Mouse (Mus musculus) midbrain, embryonic 10.5 days (tissue): ENCODE results near the gene Gpr4. TPM values are rescaled to one million over a fixed set of nuclear protein-coding genes. Genes with fewer than 3 reads are reported as not detected.

ENCODE experiments used
- DNase-seq: peaks from one replicate; pipeline ENCODE4 v3.0.0-alpha.2; 2017; ENCODE audit warnings: low spot score
- H3K27ac ChIP-seq: fragments of 300-500 bp; sonication (generic); replicated peaks from 2 replicates; pipeline ENCODE4 v1.5.1; 2016; ENCODE audit warnings: mild to moderate bottlenecking
- H3K27me3 ChIP-seq: fragments of 300-500 bp; sonication (generic); 2 replicates; pipeline ENCODE4 v1.6.1; 2016; ENCODE audit warnings: low read depth, mild to moderate bottlenecking; ENCODE audit not compliant: poor library complexity, severe bottlenecking
- H3K36me3 ChIP-seq: fragments of 300-500 bp; sonication (generic); 2 replicates; pipeline ENCODE4 v1.6.1; 2016; ENCODE audit warnings: mild to moderate bottlenecking, moderate library complexity
- H3K4me1 ChIP-seq: fragments of 300-500 bp; sonication (generic); 2 replicates; pipeline ENCODE4 v1.6.1; 2016
- H3K4me3 ChIP-seq: fragments of 300-500 bp; sonication (generic); 2 replicates; pipeline ENCODE4 v1.5.1; 2016; ENCODE audit warnings: mild to moderate bottlenecking, moderate library complexity
- H3K9me3 ChIP-seq: fragments of 300-500 bp; sonication (generic); replicated peaks from 2 replicates; pipeline ENCODE4 v1.6.1; 2016; ENCODE audit warnings: mild to moderate bottlenecking
- WGBS: fragments of 180-500 bp; shearing (Covaris S2); methylation state at CpG from one replicate; pipeline ENCODE4 v1.1.7; 2016; 5-methylcytosine and 5-hydroxymethylcytosine counted together
- polyA plus RNA-seq: library from polyadenylated mRNA; unstranded; fragments of >200 nt; fragmentation: Nextera tagmentation; extraction: Ambion mirVana; gene quantifications from 2 replicates; pipeline ENCODE4 v1.2.1, GENCODE M21; 2016

Gene Gpr4
- polyA plus RNA-seq = 2.4 and 2.6 TPM in 2 replicates

DNA sequence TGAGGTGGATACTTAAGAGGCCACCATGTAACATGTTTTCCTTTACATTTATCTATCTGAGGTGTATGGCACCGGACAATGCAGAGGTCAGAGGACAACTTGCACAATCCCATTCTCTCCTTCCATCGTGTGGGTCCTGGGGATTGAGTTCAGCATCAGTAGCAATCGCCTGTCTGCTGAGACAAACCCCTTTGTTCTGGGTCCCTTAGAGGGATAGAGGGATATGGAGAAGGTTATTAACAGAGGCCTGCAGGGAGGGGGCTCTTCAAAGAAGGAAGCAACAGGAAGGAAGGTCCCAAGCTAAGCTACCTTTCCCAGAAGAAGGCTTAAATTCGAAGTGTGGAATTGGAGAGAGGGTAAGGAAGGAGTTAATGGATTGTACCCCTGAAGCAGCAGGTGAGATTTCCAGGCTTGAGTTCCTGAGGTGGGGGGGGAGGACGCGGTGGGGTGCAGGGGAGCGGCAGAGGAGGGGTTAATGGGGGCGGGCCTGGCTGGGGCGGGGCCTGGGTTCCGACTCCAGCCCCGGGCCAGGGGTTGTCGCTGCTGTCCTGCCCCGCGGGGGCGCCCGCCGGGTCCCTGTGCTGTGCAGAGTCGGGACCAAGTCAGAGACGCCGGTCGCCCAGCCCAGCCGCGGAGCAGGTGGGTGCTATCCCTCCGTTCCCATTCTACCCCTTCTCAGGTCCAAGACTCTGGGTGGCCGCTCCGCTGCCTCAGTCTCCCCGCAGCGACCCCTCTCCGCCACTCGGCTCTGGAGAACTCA lies at the start of gene Gpr4:
Gene Gpr4, plus strand, starts transcription at position 543 of the 760 bp plus-strand sequence.
- WGBS = 2% methylated on average over 29 of the region's 30 CpGs
- peaks cover 29% of the 10 kb centered on the region for H3K4me1 ChIP-seq
- peak within 1 kb of the TSS; percentile 50 for H3K27ac ChIP-seq
- 0 out of 2 replicates have a peak, but pooled peaks cover 5% of the 10 kb centered on the region for H3K9me3 ChIP-seq
- DNase-seq = peak; percentile 64
- H3K36me3 ChIP-seq = no peaks in the 10 kb centered on the region
- H3K27me3 ChIP-seq = peaks cover 21% of the 10 kb centered on the region
- H3K4me3 ChIP-seq = peak within 1 kb of the TSS; percentile 58

DNA sequence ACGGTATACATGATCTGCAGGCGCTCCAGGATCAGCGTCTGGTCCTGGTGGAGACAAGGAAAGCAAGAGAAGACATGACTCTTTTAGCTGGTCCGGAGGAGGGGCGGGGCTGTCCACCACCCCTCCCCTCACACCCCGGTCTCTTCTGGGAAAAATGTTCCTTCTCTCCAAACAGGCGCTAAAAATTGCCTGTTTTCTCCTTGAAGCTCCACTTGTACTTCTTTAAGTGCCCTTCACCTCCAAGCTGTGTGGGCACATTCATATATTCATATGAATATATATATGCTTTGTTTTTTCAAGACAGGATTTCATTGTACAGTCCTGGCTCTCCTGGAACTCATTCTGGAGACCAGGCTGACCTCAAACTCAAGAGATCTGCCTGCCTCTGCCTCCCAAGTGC lies 49.4 kb upstream of the Gpr4 start:
- DNase-seq = no peak
- H3K27ac ChIP-seq = no peak overlapping the region
- H3K9me3 ChIP-seq = peaks cover 4% of the 10 kb centered on the region; the same call in 1 of the 2 replicates
- H3K4me3 ChIP-seq = no peak overlapping the region
- WGBS = 89% methylated on average over 7 of the region's 7 CpGs
- peaks cover 48% of the 10 kb centered on the region for H3K4me1 ChIP-seq
- no peaks in the 10 kb centered on the region for H3K36me3 ChIP-seq
- H3K27me3 ChIP-seq = peaks cover 89% of the 10 kb centered on the region

DNA sequence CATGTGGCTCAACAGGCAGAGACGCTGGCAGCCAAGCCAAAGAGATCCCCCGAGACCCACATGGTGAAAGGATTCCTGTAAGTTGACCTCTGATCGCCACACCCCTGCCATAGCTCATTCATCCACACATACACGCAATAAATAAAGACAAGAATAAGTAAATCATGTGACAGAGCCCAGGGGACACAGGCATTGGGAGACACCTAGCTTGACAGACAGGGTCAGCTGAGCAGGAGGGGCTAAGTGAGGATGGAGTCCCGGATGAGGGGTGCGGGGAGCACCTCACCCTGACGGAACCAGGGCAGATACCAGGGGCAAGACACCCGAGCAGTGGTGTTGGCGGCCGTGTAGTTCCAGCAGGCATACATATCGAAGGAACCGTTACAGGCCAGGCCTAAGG lies 48.6 kb upstream of the Gpr4 start:
- H3K36me3 ChIP-seq = no peaks in the 10 kb centered on the region
- no peak for DNase-seq
- H3K27ac ChIP-seq = no peak overlapping the region
- no peak overlapping the region for H3K4me3 ChIP-seq
- peaks cover 45% of the 10 kb centered on the region for H3K4me1 ChIP-seq
- WGBS = 30% methylated on average over 12 of the region's 12 CpGs
- H3K27me3 ChIP-seq = peaks cover 89% of the 10 kb centered on the region
- H3K9me3 ChIP-seq = peaks cover 4% of the 10 kb centered on the region; the same call in 1 of the 2 replicates

DNA sequence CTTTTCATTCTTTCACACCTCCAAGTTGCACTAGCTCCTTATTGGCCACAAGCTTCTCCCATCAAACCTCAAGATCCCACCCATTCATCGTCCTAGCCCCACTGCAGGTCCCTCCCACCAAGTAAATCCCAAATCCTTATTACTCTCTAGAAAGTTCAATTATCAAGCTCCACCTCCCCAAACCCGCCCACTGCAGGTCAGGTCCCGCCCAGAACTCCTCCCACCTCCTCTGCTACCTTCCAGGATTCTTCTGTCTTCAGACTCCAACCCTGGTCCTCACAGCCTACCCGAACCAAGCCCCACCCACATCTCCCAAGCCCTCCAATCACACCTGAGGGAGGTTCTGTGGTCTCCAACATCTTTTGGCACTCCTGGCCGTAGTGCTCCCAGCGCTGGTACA lies 48.1 kb upstream of the Gpr4 start:
- peak; percentile 29 for DNase-seq
- Histone ChIP-seq H3K27me3 (peaks cover 84% of the 10 kb centered on the region), H3K4me3 (peak overlapping the region; percentile 31)

DNA sequence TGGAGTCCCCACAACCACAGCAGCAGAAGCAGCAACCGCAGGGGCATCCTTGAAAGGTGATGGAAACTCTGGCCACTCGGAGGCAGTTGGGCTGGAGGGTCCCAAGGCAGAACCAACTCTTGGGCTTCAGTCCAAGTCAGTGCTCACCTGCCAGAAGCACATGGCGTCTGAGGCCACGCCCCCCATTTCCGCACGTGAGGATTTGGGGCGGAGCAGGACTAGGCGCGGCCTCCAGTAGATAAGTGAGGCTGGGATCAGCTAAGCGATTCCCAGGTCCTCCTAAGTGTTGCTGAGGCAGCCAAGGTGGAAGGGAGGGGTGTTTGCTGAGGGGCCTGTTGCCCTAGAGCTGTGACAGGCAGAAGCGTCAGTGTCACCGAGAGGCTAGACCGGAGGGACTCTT lies 47.4 kb upstream of the Gpr4 start:
- no peaks in the 10 kb centered on the region for H3K36me3 ChIP-seq
- no peak overlapping the region for H3K27ac ChIP-seq
- peaks cover 40% of the 10 kb centered on the region for H3K4me1 ChIP-seq
- peaks cover 4% of the 10 kb centered on the region; the same call in 1 of the 2 replicates for H3K9me3 ChIP-seq
- peaks cover 76% of the 10 kb centered on the region for H3K27me3 ChIP-seq
- H3K4me3 ChIP-seq = peak overlapping the region; percentile 31
- 5% methylated on average over 13 of the region's 13 CpGs for WGBS
- DNase-seq = no peak

More for the DNA sequence above, 48.1 kb upstream of the Gpr4 start:
- Histone ChIP-seq H3K4me1 (peaks cover 43% of the 10 kb centered on the region), H3K27ac (no peak overlapping the region), H3K36me3 (no peaks in the 10 kb centered on the region), H3K9me3 (peaks cover 4% of the 10 kb centered on the region; the same call in 1 of the 2 replicates)
- under 1% methylated on average over 6 of the region's 6 CpGs for WGBS

DNA sequence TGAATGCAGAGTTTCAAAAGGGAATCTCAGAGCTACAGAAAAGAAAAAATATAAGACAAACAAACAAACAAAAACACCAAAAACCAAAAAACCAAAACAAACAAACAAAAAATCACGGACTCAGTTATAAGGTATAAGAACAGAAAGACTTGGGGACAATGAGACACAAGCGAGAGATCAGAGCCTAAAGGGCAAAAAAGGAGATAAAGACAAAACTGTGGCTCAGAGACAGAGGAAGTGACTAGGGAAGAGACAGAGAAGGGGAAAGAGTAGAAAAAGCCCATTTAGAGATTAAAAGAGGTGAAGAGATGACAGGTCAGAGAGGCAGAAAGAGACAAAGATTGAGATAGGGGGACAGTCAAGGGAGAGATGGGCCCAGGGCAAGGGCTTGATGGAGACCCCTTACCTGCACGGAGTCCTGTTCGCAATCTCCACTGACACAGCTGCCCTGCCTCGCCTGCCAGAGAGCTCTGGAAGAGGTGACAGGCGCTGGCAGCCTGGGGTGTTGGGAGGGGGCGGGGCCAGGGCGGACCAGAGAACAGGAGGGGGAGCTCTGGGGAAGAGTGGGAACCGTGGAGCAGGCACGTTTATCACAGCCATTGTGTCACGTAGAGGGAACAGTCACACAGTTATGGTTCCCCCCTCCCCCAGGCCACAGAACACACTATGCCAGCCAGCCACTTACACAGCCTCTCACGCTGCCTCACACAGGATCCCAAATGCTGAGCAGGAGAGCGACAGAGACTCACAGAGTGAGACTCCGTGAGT lies 46.5 kb upstream of the Gpr4 start, which contains the start of gene Gipr:
Gene Gipr, minus strand, starts transcription at position 472 of the 768 bp plus-strand sequence.
- peak; percentile 31 for DNase-seq
- Histone ChIP-seq H3K27me3 (peaks cover 68% of the 10 kb centered on the region), H3K27ac (0 out of 2 replicates have a peak within 1 kb of the TSS, but pooled peaks have one; percentile 42), H3K9me3 (peaks cover 4% of the 10 kb centered on the region; the same call in 1 of the 2 replicates), H3K36me3 (no peaks in the 10 kb centered on the region), H3K4me3 (peak within 1 kb of the TSS; percentile 32), H3K4me1 (peaks cover 36% of the 10 kb centered on the region)
- 16% methylated on average over 14 of the region's 14 CpGs for WGBS

DNA sequence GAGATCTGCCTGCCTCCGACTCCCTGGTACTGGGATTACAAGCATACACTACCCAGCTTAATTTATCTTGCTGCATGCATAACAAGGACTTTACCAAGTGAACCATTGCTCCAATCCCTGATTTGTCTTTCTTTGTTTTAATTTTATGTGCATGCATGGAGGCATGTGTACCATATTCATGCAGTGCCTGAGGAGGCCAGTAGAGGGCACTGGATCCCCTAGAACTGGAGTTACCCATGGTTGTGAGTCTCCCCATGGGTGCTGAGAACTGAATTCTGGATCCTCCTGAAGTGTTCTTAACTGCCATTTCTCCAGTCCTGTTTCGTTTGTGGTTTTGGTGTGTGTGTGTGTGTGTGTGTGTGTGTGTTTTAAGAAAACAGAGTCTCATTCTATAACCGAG lies 45.3 kb upstream of the Gpr4 start:
- H3K27me3 ChIP-seq = peaks cover 64% of the 10 kb centered on the region
- H3K9me3 ChIP-seq = peaks cover 4% of the 10 kb centered on the region; the same call in 1 of the 2 replicates
- no peak for DNase-seq
- H3K27ac ChIP-seq = no peak overlapping the region
- H3K4me1 ChIP-seq = peaks cover 40% of the 10 kb centered on the region
- no peaks in the 10 kb centered on the region for H3K36me3 ChIP-seq
- no peak overlapping the region for H3K4me3 ChIP-seq
- 88% methylated on average over 3 of the region's 3 CpGs for WGBS

DNA sequence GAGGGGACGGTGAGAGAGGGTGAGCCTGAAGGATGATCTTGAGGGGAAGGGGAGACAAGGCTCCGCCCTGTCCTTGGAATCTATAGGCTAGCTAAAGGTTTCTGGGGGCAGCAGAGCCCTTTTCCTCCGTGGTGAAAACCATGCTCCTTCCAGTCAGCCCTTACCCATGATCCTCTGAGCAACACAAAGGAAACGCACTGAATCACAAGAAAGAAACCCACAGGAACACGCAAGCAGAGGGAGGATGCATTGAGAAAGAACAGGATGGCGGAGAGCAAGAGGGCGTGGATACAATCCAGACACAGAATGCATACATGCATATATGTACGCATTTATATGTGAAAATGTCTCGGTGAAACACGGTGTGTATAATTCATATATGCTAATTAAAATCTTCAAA lies 42.8 kb upstream of the Gpr4 start:
- no peaks in the 10 kb centered on the region for H3K36me3 ChIP-seq
- H3K4me3 ChIP-seq = no peak overlapping the region
- 65% methylated on average over 10 of the region's 10 CpGs for WGBS
- no peak overlapping the region for H3K27ac ChIP-seq
- H3K27me3 ChIP-seq = peaks cover 41% of the 10 kb centered on the region
- peaks cover 46% of the 10 kb centered on the region for H3K4me1 ChIP-seq
- no peak for DNase-seq
- peaks cover 4% of the 10 kb centered on the region; the same call in 1 of the 2 replicates for H3K9me3 ChIP-seq

DNA sequence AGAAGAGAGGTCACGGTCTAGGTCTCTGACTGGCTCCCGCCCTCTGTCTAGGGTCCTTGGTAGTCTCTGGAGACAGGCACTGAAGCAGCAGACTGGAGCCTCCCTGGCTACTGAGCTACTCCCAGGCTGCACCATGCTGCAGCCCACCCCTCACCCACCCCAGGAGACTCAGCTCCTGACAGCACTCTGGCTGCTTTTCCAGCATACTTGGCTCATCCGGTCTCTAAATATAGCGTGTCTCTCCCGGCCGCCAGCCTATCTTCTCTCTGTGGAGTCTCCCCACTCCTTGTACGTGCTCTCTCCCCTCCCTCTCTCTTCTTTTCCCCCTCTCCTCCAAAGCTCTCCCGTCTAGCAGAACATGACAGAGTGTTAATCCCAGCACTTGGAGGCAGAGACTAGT lies 42.2 kb upstream of the Gpr4 start:
- 77% methylated on average over 8 of the region's 8 CpGs for WGBS
- no peak for DNase-seq

DNA sequence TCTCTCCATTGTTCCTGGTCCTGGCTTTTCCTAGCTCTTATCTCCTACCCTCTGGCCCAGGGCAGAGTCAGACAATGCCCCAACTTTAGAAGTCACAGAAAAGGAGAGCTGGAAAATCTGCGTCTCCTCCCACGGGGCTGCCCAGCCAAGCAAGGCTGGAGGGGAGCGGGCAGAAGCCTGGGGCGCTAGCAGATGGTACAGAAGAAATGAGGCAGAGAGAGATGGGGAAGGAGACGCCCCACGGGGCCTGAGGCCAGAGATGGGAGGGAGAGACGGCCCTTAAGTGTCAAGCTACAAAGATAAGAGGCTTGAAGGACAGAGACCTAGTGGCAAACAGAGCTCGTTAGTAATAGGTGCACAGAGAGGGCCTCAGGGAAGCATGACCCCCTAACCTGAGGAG lies 40.5 kb upstream of the Gpr4 start:
- Histone ChIP-seq H3K9me3 (peaks cover 4% of the 10 kb centered on the region; the same call in 1 of the 2 replicates), H3K4me3 (no peak overlapping the region), H3K27me3 (peaks cover 35% of the 10 kb centered on the region), H3K36me3 (no peaks in the 10 kb centered on the region), H3K27ac (peak overlapping the region; percentile 74), H3K4me1 (peaks cover 44% of the 10 kb centered on the region)
- 66% methylated on average over 8 of the region's 8 CpGs for WGBS
- DNase-seq = no peak

More for the DNA sequence above, 42.2 kb upstream of the Gpr4 start:
- Histone ChIP-seq H3K9me3 (peaks cover 4% of the 10 kb centered on the region; the same call in 1 of the 2 replicates), H3K4me1 (peaks cover 39% of the 10 kb centered on the region), H3K27me3 (peaks cover 35% of the 10 kb centered on the region), H3K27ac (no peak overlapping the region), H3K4me3 (no peak overlapping the region), H3K36me3 (no peaks in the 10 kb centered on the region)

DNA sequence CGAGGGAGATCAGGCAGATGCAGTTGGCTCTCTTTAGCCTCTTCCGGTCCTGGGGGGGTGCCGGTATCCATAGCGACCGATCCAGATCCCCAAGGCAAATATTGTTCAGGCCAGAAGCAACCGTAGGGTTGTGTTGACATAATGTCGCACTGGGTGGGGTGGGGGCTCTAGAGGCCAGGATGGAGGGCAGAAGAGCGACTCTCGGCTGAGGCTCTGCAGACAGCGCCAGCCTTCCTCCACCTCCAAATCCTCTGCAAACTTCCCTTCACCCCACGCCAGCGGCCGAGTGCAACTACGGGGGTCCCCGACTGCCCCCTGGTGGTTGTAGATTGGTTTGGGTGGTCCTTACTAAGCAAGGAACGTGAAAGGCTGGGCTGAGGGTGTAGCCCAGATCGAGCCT lies 39.5 kb upstream of the Gpr4 start:
- 4% methylated on average over 17 of the region's 17 CpGs for WGBS
- peak overlapping the region; percentile 74 for H3K27ac ChIP-seq

DNA sequence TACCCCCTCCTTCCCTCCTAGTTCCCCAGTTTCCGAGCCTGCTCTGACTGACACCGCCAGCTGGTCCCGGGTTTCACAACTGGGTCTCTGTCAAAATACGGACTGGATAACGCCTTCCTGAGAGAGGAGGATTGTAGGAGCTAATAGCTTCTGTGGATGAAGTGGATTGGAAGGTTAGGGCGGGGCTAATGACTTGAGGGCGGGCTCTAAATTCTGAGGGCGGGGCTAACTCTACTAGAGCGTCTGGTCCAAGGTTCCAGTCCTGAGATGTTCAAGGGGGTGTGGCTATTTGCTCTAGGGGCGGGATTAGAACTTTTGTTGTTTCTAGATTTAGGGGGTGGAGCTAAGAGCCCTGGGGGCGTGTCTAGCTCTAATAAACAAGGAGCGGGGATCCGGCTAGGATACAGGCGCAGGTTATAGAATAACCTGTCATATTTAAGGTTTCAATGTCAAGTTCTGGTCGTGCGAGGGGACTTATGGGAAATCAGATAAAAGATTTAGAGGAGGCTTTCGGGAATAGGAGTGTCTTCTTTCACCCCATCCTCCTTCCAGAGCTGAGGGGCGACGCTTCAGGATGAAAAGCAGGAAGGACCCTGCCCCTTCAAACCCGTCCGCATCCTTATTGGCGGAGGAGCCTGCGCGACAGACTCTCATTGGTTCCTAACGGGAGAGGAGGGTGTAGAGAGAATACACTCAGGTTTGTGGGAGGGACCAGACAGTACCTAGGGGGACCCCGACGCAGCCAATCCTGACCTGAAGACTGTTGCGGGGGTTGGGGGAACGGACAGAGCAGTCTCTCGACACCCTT lies 36.4 kb upstream of the Gpr4 start, which contains the start of gene Eml2:
Gene Eml2, plus strand, starts transcription at position 714 of the 808 bp plus-strand sequence.
- H3K27ac ChIP-seq = peak within 1 kb of the TSS; percentile 81
- H3K4me1 ChIP-seq = peaks cover 63% of the 10 kb centered on the region
- no peaks in the 10 kb centered on the region for H3K9me3 ChIP-seq
- under 1% methylated on average over 30 of the region's 30 CpGs for WGBS
- peak; percentile 64 for DNase-seq
- H3K36me3 ChIP-seq = no peaks in the 10 kb centered on the region
- peak within 1 kb of the TSS; percentile 61 for H3K4me3 ChIP-seq
- H3K27me3 ChIP-seq = peaks cover 63% of the 10 kb centered on the region

More for the DNA sequence above, 39.5 kb upstream of the Gpr4 start:
- no peaks in the 10 kb centered on the region for H3K9me3 ChIP-seq
- DNase-seq = peak; percentile 90
- peak overlapping the region; percentile 46 for H3K4me3 ChIP-seq
- peaks cover 38% of the 10 kb centered on the region for H3K27me3 ChIP-seq
- H3K4me1 ChIP-seq = peaks cover 49% of the 10 kb centered on the region
- H3K36me3 ChIP-seq = no peaks in the 10 kb centered on the region
